Mouse (Mus musculus): ENCODE measurements around the gene Afap1.

- TF ChIP-seq POLR2A (IDR thresholded peaks at IDR 0.05; ENCODE audit: insufficient read length, low read depth), result no peak
- TF ChIP-seq REST (IDR thresholded peaks at IDR 0.05; ENCODE audit: insufficient read depth, insufficient read length), result no peak
- no peak for TF ChIP-seq CEBPB (IDR thresholded peaks at IDR 0.05; ENCODE audit: insufficient read depth, poor library complexity, severe bottlenecking)
- TF ChIP-seq TCF12 (IDR thresholded peaks at IDR 0.05; ENCODE audit: insufficient read depth, poor library complexity, severe bottlenecking), result no peak
- no peak for TF ChIP-seq MAX (IDR thresholded peaks at IDR 0.05; ENCODE audit: low read depth)
- no peak for TF ChIP-seq MYOG (IDR thresholded peaks at IDR 0.05; ENCODE audit: control insufficient read depth in 1 of 3, insufficient read depth in 1 of 3, insufficient read length in 2 of 3, low read depth in 2 of 3)
- no peak for TF ChIP-seq TCF3 (IDR thresholded peaks at IDR 0.05; ENCODE audit: insufficient read length, low read depth)
Measured at GRCm38 (mm10) chr5:36018366-36018765, 125.2 kb downstream of the Afap1 start.
